Mouse (Mus musculus) forebrain, embryonic 16.5 days (tissue): ENCODE results near the gene S1pr1. TPM values are rescaled to one million over a fixed set of nuclear protein-coding genes. Genes with fewer than 3 reads are reported as not detected.

Experiments
- ATAC-seq: fragments of 200-750 bp; cut with Nextera tagmentation; 2 replicates; pipeline ENCODE4 v1.8.0; 2017; ENCODE audit warnings: mild to moderate bottlenecking, moderate library complexity
- H3K27ac ChIP-seq: fragments of 300-500 bp; sonication (generic); 2 replicates; pipeline ENCODE4 v1.5.1; 2014; ENCODE audit warnings: low read length, control low read depth
- H3K27me3 ChIP-seq: fragments of 300-500 bp; sonication (generic); replicated peaks from 2 replicates; pipeline ENCODE4 v1.6.1; 2014; ENCODE audit warnings: low read length; ENCODE audit not compliant: control insufficient read depth, insufficient read depth
- H3K36me3 ChIP-seq: fragments of 300-500 bp; sonication (generic); 2 replicates; pipeline ENCODE4 v1.6.1; 2014; ENCODE audit not compliant: control insufficient read depth, insufficient read depth
- H3K4me1 ChIP-seq: fragments of 300-500 bp; sonication (generic); replicated peaks from 2 replicates; pipeline ENCODE4 v1.6.1; 2014; ENCODE audit warnings: low read length; ENCODE audit not compliant: control insufficient read depth, insufficient read depth
- H3K4me2 ChIP-seq: fragments of 300-500 bp; sonication (generic); 2 replicates; pipeline ENCODE4 v1.6.1; 2014; ENCODE audit warnings: mild to moderate bottlenecking, low read length, control low read depth
- H3K4me3 ChIP-seq: fragments of 300-500 bp; sonication (generic); replicated peaks from 2 replicates; pipeline ENCODE4 v1.5.1; 2014; ENCODE audit warnings: mild to moderate bottlenecking, low read length, control low read depth
- H3K9ac ChIP-seq: fragments of 300-500 bp; sonication (generic); replicated peaks from 2 replicates; pipeline ENCODE4 v1.6.1; 2014; ENCODE audit warnings: low read depth, low read length, control low read depth
- H3K9me3 ChIP-seq: fragments of 300-500 bp; sonication (generic); 2 replicates; pipeline ENCODE4 v1.6.1; 2016; ENCODE audit warnings: low read length; ENCODE audit not compliant: control insufficient read depth
- WGBS: fragments of 180-500 bp; shearing (Covaris S2); extraction: QIAGEN DNeasy Blood & Tissue Kit; methylation state at CpG from one replicate; pipeline ENCODE4 v1.1.7; 2014; 5-methylcytosine and 5-hydroxymethylcytosine counted together
- polyA plus RNA-seq: library from polyadenylated mRNA; unstranded; fragments of >200 nt; fragmentation: Nextera tagmentation; extraction: Ambion mirVana; gene quantifications from 2 replicates; pipeline ENCODE4 v1.2.1, GENCODE M21; 2015

Gene S1pr1
- polyA plus RNA-seq, 1 experiment from 2014 or later = 26.4 TPM

- Histone ChIP-seq H3K4me2 (no peak overlapping the region), H3K9me3 (no peaks in the 10 kb centered on the region), H3K9ac (no peak overlapping the region), H3K27me3 (no peaks in the 10 kb centered on the region), H3K36me3 (no peaks in the 10 kb centered on the region), H3K4me1 (no peaks in the 10 kb centered on the region), H3K27ac (no peak overlapping the region), H3K4me3 (no peak overlapping the region)
- 92% methylated on average over 9 of the region's 9 CpGs for WGBS
- ATAC-seq = no peak
These were observed 10.5 kb downstream of the S1pr1 start for GRCm38 (mm10) chr3:115704254-115704908.

DNA sequence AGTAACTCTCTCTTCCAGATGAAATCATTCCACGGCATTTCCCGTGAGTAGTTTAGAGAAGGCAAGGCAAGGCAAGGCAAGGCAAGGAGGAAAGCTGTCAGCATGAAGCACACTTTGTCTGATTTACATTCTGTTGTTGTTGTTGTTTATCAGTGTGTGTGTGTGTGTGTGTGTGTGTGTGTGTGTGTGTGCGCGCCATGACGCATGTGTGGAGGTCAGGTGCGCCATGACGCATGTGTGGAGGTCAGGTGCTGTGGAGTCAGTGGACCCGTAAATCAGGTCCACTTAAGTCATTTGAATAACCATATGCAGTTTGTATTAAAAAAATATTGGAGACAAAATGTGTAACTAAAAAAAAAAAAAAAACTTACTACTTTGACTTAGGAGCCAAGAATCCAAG is 11.2 kb downstream of the S1pr1 start:
- Histone ChIP-seq H3K4me3 (no peak overlapping the region), H3K4me1 (no peaks in the 10 kb centered on the region), H3K9me3 (no peaks in the 10 kb centered on the region), H3K27ac (no peak overlapping the region), H3K36me3 (no peaks in the 10 kb centered on the region), H3K9ac (no peak overlapping the region), H3K4me2 (no peak overlapping the region), H3K27me3 (no peaks in the 10 kb centered on the region)
- ATAC-seq = no peak
- 95% methylated on average over 8 of the region's 8 CpGs for WGBS

DNA sequence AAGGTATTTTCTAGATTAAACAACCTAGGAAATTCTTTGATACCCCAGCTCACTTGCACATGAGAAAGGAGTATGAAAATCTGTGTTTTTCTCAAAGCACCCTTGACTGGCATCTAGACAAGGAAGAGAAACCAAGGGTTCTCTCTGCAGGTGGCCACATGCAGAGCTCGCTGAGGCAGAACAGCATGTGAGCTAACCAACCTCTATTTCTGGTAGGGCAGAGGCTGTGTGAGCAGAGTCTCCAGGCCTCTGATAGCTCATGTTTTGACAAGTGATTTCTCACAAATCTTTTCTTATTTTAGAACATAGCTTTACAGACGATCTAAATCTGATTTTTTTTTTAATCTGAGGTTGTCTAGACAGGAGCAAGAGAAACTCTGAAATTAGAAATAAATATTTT is 12.8 kb downstream of the S1pr1 start:
- Histone ChIP-seq H3K27me3 (no peaks in the 10 kb centered on the region), H3K27ac (no peak overlapping the region), H3K9me3 (no peaks in the 10 kb centered on the region), H3K4me3 (no peak overlapping the region), H3K4me1 (no peaks in the 10 kb centered on the region), H3K9ac (no peak overlapping the region), H3K36me3 (no peaks in the 10 kb centered on the region), H3K4me2 (no peak overlapping the region)
- ATAC-seq = no peak
- WGBS = 70% methylated on average over 2 of the region's 2 CpGs

GRCm38 (mm10) chr3:115695194-115695891 is 19.5 kb downstream of the S1pr1 start:
- 0 out of 2 replicates have a peak, but pooled peaks have one; percentile 50 for ATAC-seq
- Histone ChIP-seq H3K9ac (no peak overlapping the region), H3K4me2 (no peak overlapping the region), H3K4me3 (no peak overlapping the region), H3K9me3 (no peaks in the 10 kb centered on the region), H3K27me3 (no peaks in the 10 kb centered on the region), H3K36me3 (no peaks in the 10 kb centered on the region), H3K4me1 (peaks cover 2% of the 10 kb centered on the region; the same call in 1 of the 2 replicates), H3K27ac (no peak overlapping the region)
- 58% methylated on average over 8 of the region's 8 CpGs for WGBS

DNA sequence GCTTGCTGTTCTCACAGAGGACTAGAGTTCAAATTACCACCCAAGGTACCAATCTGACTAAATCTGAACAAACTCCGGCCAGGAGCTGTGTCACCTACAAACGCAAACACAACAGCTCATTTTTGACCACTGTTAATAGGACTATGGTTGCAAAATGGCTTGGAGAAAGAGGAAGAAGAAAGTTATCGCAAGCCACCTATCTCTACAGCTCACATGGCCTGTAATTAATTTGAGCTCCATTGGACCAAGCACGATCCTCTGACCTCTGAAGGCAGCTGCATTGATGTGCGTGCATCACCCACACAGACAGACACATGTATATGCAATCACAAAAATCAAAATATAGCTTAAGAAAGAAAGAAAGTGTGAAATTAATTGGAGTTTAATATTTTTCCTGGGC is 20.7 kb downstream of the S1pr1 start:
- Histone ChIP-seq H3K4me2 (no peak overlapping the region), H3K4me3 (no peak overlapping the region), H3K27ac (no peak overlapping the region), H3K36me3 (no peaks in the 10 kb centered on the region), H3K9ac (no peak overlapping the region), H3K4me1 (peaks cover 2% of the 10 kb centered on the region; the same call in 1 of the 2 replicates), H3K9me3 (no peaks in the 10 kb centered on the region), H3K27me3 (no peaks in the 10 kb centered on the region)
- WGBS = 82% methylated on average over 5 of the region's 5 CpGs
- no peak for ATAC-seq

- Histone ChIP-seq H3K4me2 (no peak overlapping the region), H3K36me3 (no peaks in the 10 kb centered on the region), H3K27me3 (no peaks in the 10 kb centered on the region), H3K9ac (no peak overlapping the region), H3K4me1 (peaks cover 2% of the 10 kb centered on the region; the same call in 1 of the 2 replicates), H3K9me3 (no peaks in the 10 kb centered on the region), H3K27ac (no peak overlapping the region), H3K4me3 (no peak overlapping the region)
- ATAC-seq = no peak
- WGBS = 74% methylated on average over 12 of the region's 12 CpGs
These were observed 21.5 kb downstream of the S1pr1 start for GRCm38 (mm10) chr3:115693390-115693789.

DNA sequence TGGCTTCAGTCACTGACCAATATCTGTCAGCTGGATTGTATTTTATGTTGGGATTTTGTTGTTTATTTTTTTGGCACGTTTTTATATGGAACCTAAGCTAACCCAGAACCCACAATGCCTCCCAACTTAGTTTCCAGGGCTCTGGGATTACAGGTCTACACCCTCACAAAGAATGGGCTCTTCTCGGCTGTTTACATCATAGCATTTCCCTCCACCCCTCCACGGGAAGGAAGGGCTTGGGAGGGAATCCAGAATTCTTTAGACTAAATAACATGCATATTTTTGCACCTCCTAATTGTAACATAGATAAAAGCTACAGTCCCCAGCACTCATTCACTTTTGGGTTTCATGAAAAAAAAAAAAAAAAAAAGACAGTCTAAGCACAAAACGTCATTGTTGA is 22.0 kb downstream of the S1pr1 start:
- H3K4me3 ChIP-seq = no peak overlapping the region

DNA sequence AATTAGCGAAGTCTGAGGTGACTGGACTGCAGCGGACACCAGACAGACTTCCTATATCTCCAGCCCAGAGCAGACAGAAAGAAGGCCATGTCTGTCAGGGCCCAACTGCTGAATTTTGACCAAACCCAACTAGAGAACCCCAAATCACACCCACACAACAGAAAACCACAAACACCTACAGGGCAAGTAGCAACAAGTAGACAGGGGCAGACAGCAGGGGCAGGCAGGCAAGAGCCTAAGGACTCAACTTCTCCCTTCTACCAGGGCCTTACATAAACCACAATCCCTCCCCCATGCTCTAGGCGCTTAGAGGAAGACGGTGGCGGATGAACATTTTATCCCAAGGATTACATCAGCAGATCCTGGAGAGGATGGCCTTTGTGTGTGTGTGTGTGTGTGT is 22.5 kb downstream of the S1pr1 start:
- ATAC-seq = no peak
- H3K4me3 ChIP-seq = no peak overlapping the region
- no peaks in the 10 kb centered on the region for H3K9me3 ChIP-seq
- no peak overlapping the region for H3K4me2 ChIP-seq
- 86% methylated on average over 5 of the region's 5 CpGs for WGBS
- peaks cover 2% of the 10 kb centered on the region; the same call in 1 of the 2 replicates for H3K4me1 ChIP-seq
- no peak overlapping the region for H3K9ac ChIP-seq
- no peak overlapping the region for H3K27ac ChIP-seq
- no peaks in the 10 kb centered on the region for H3K36me3 ChIP-seq
- no peaks in the 10 kb centered on the region for H3K27me3 ChIP-seq

More for the DNA sequence above, 22.0 kb downstream of the S1pr1 start:
- Histone ChIP-seq H3K36me3 (no peaks in the 10 kb centered on the region), H3K4me1 (peaks cover 2% of the 10 kb centered on the region; the same call in 1 of the 2 replicates), H3K9ac (no peak overlapping the region), H3K27me3 (no peaks in the 10 kb centered on the region), H3K4me2 (no peak overlapping the region), H3K27ac (no peak overlapping the region), H3K9me3 (no peaks in the 10 kb centered on the region)
- ATAC-seq = no peak
- WGBS = 24% methylated on average over 4 of the region's 4 CpGs

GRCm38 (mm10) chr3:115689920-115690319 is 25.0 kb downstream of the S1pr1 start:
- WGBS = 47% methylated on average over 1 of the region's 1 CpGs
- Histone ChIP-seq H3K9ac (no peak overlapping the region), H3K4me2 (no peak overlapping the region), H3K27ac (no peak overlapping the region), H3K36me3 (no peaks in the 10 kb centered on the region), H3K4me3 (no peak overlapping the region), H3K27me3 (no peaks in the 10 kb centered on the region), H3K4me1 (peaks cover 1% of the 10 kb centered on the region; the same call in 1 of the 2 replicates), H3K9me3 (no peaks in the 10 kb centered on the region)
- ATAC-seq = no peak
